27 mouse cellular contexts compared by ENCODE assay signal in genomic region chr5:138941842-138942241, GRCm38 (mm10). TPM values are rescaled to one million over a fixed set of nuclear protein-coding genes. Genes with fewer than 3 reads are reported as not detected.
"Had no signal": no experiment of that assay in that cellular context is flagged by ENCODE, and none has a peak within 500 bp of the region (broad histone marks: within the 10 kb centered on the region; RNA-seq: fewer than 3 reads in every experiment).

No protein-coding gene starts in this region.

- ATAC-seq: forebrain, embryonic 13.5 days; forebrain, embryonic 14.5 days; forebrain, embryonic 15.5 days; forebrain, embryonic 16.5 days; forebrain, postnatal 0 days had no signal

- H3K4me3 ChIP-seq: embryonic facial prominence, embryonic 10.5 days; embryonic facial prominence, embryonic 12.5 days; embryonic facial prominence, embryonic 13.5 days; embryonic facial prominence, embryonic 15.5 days; erythroblast, embryonic 14.5 days; forebrain, embryonic 10.5 days; forebrain, embryonic 12.5 days; forebrain, embryonic 13.5 days; forebrain, embryonic 15.5 days; gastrocnemius, adult 2 months; heart, adult 2 months had no signal

- H3K27ac ChIP-seq: embryonic facial prominence, embryonic 10.5 days; embryonic facial prominence, embryonic 12.5 days; embryonic facial prominence, embryonic 13.5 days; embryonic facial prominence, embryonic 15.5 days; forebrain, embryonic 10.5 days; forebrain, embryonic 12.5 days; forebrain, embryonic 13.5 days; forebrain, embryonic 15.5 days; gastrocnemius, adult 2 months; heart, adult 2 months had no signal

- H3K27me3 ChIP-seq: embryonic facial prominence, embryonic 12.5 days; embryonic facial prominence, embryonic 13.5 days; embryonic facial prominence, embryonic 15.5 days; forebrain, embryonic 12.5 days; forebrain, embryonic 13.5 days; forebrain, embryonic 15.5 days had no signal

- H3K4me1 ChIP-seq: forebrain, embryonic 15.5 days had no signal

- DNase-seq: cerebellum, adult 8-10 months; cerebellum, adult 9-10 months; cerebellum, adult 9-11 months; cerebellum, postnatal 10 days; cerebellum, postnatal 14 days; cerebellum, postnatal 25 days; cerebellum, postnatal 36 days; embryo, embryonic 11 days; forebrain, postnatal 0 days; gastrocnemius, adult 2 months; gastrocnemius, postnatal 10 days; gastrocnemius, postnatal 14 days; gastrocnemius, postnatal 25 days; gastrocnemius, postnatal 36 days had no signal

- H3K36me3 ChIP-seq: embryonic facial prominence, embryonic 10.5 days; embryonic facial prominence, embryonic 12.5 days; embryonic facial prominence, embryonic 13.5 days; embryonic facial prominence, embryonic 15.5 days; forebrain, embryonic 10.5 days; forebrain, embryonic 12.5 days; forebrain, embryonic 15.5 days had no signal

- H3K4me2 ChIP-seq: embryonic facial prominence, embryonic 12.5 days; embryonic facial prominence, embryonic 13.5 days; embryonic facial prominence, embryonic 15.5 days; forebrain, embryonic 12.5 days; forebrain, embryonic 13.5 days; forebrain, embryonic 15.5 days had no signal

- H3K9me3 ChIP-seq: embryonic facial prominence, embryonic 10.5 days; embryonic facial prominence, embryonic 12.5 days; embryonic facial prominence, embryonic 13.5 days; embryonic facial prominence, embryonic 15.5 days; forebrain, embryonic 10.5 days; forebrain, embryonic 12.5 days; forebrain, embryonic 13.5 days; forebrain, embryonic 15.5 days had no signal

- H3K9ac ChIP-seq: embryonic facial prominence, embryonic 12.5 days; embryonic facial prominence, embryonic 13.5 days; embryonic facial prominence, embryonic 15.5 days; forebrain, embryonic 12.5 days; forebrain, embryonic 13.5 days; forebrain, embryonic 15.5 days; forebrain, postnatal 0 days had no signal

RNA-seq across cellular contexts. Expression of gene Pdgfa, which starts 55.3 kb away (rescaled TPM):
- total RNA-seq: granulocyte monocyte progenitor cell, adult 5-6 weeks had no signal
